In the genomic region with DNA sequence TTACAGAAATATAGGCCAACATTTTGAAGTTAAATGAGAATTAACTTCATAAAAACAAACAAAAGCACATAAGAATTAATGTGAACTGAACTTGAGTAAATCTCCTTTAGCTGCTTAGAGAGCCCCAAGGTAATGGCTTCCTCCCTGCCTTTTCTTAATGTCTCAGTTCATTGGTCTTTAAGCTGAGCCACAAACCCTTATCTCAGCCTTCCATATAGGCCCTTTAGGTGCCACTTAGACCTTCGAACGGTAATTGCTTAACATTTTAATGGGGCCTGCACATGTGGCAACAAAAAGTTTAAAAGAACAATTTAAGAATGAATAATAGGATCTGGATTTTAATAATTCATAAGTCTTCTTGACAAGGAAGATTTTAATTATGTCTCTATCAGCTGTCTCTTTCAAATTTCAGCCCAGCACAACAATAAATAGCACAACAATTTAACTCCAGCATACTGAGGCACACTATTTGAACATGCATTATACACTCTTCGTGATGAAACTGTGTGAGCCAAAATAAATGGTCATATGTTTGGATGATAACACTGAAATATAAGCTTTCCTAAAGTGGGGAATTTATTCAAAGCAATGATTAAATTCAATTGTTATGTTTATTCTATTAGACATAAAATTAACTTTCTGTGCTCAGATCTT, we compare ENCODE assay signal across 16 mouse cellular contexts.
"Had no signal": no experiment of that assay in that cellular context is flagged by ENCODE, and none has a peak within 500 bp of the region (broad histone marks: within the 10 kb centered on the region; RNA-seq: fewer than 3 reads in every experiment).

No protein-coding gene starts in this region.

- H3K4me3 ChIP-seq: liver, embryonic 13.5 days; liver, embryonic 15.5 days; lung, embryonic 15.5 days; megakaryocyte, embryonic 14.5 days; neural tube, embryonic 12.5 days had no signal

- H3K9ac ChIP-seq: liver, embryonic 13.5 days; liver, embryonic 15.5 days; liver, postnatal 0 days; lung, embryonic 15.5 days; neural tube, embryonic 12.5 days had no signal

- H3K36me3 ChIP-seq: liver, embryonic 13.5 days; liver, embryonic 15.5 days; lung, embryonic 15.5 days; neural tube, embryonic 12.5 days had no signal

- H3K4me2 ChIP-seq: liver, embryonic 11.5 days; liver, embryonic 13.5 days; liver, embryonic 15.5 days; lung, embryonic 15.5 days; neural tube, embryonic 12.5 days had no signal

- H3K27ac ChIP-seq: liver, embryonic 13.5 days; liver, embryonic 15.5 days; lung, embryonic 15.5 days; macrophage; neural tube, embryonic 12.5 days had no signal

- ATAC-seq: liver, postnatal 0 days; lung, postnatal 0 days had no signal

- H3K27me3 ChIP-seq: liver, embryonic 13.5 days; liver, embryonic 15.5 days; lung, embryonic 15.5 days; megakaryocyte, embryonic 14.5 days; neural tube, embryonic 12.5 days had no signal

- DNase-seq: liver, embryonic 13.5 days; liver, postnatal 0 days; lung, adult 2 months; lung, postnatal 14 days; lung, postnatal 36 days; right cerebral cortex, postnatal 14 days; thymus, adult 18-20 months; thymus, postnatal 14 days; thymus, postnatal 36 days had no signal

- H3K4me1 ChIP-seq: liver, embryonic 13.5 days; liver, embryonic 15.5 days; lung, embryonic 15.5 days; megakaryocyte, embryonic 14.5 days; neural tube, embryonic 12.5 days had no signal

- H3K9me3 ChIP-seq: liver, embryonic 13.5 days; liver, embryonic 15.5 days; lung, embryonic 15.5 days; megakaryocyte, embryonic 14.5 days; neural tube, embryonic 12.5 days had no signal
